Mouse (Mus musculus): ENCODE measurements around the gene Tpmt.

The Tpmt gene

GRCm38 (mm10) chr13:46975930-46976329 is 68.6 kb downstream of the Tpmt start:
- no peak for DNase-seq

GRCm38 (mm10) chr13:46975031-46975551 is 69.4 kb downstream of the Tpmt start:
- DNase-seq, result no peak

All from kidney, postnatal 25 days (tissue).